Mouse (Mus musculus): Measurements from ENCODE around the gene Insl6.

Insl6 gene

DNA sequence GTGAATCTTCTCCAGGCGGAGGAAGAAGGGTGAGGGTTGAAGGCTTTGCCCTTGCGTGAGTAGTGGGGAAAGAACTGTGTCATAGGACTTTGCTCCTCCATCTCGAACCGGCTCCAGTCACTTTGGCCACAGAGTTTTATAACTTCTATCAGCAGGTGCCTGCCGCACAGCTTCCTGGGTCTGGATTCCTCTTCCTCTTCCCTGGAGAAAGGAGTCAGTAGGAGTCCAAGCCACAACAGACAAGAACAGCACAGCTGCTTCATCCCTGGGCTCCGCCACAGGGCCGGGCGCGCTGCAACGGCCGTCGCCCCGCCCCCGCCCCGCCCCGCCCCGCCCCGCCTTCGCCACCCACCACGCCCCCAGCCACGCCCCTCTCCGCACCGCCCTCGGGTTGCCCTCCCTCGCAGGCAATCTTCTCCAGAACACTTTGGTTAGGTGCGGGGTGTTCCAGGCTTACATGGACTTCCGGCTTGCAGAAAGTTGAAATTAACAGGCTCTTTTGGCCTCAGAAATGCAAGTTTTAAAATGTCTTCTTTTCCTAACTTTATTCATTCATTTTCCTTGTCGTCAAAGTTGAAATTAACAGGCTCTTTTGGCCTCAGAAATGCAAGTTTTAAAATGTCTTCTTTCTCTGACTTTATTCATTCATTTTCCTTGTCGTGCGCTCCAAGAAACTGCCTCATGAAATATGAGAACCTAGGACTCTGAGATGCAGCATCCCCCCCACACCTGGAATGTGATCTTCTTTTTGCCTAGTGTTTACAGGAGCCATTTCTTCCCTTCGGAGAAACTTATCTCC, at the start of gene Insl6:
TSS of gene Insl6 (minus strand) at position 304 of the 799 bp plus-strand sequence.
- ATAC-seq (ENCODE audit: insufficient number of reproducible peaks, low FRiP score, low TSS enrichment), result no peak

DNA sequence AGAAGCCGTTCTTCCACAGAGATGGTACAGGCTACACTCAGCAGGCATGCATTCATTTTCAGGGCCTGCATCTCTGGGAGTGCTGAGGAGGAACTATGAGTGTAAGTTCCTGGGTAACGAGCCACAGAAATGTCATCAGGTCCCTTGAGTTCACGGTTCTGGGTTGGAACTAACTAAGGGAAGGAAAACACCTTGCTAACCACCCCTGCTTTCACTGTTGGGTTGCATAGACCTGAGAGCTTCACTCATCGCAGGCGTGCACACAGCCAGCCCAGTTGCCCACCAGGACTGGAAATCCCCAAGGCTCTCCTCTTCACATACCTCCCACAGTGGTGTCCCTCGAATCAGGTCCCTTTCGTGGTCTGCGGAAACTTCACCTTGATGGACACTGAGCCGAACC, 49.8 kb upstream of the Insl6 start:
- no peak for ATAC-seq (ENCODE audit: insufficient number of reproducible peaks, low FRiP score, low TSS enrichment)

DNA sequence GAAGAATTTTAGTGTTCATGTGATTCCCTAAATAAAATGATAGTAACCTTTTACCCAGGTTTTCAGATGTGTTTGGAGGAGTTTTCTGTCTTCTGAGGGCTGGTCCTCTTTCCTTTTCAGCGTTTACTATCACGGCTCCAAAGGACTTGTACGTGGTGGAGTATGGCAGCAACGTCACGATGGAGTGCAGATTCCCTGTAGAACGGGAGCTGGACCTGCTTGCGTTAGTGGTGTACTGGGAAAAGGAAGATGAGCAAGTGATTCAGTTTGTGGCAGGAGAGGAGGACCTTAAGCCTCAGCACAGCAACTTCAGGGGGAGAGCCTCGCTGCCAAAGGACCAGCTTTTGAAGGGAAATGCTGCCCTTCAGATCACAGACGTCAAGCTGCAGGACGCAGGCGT, 48.3 kb upstream of the Insl6 start:
- no peak for ATAC-seq (ENCODE audit: insufficient number of reproducible peaks, low FRiP score, low TSS enrichment)

DNA sequence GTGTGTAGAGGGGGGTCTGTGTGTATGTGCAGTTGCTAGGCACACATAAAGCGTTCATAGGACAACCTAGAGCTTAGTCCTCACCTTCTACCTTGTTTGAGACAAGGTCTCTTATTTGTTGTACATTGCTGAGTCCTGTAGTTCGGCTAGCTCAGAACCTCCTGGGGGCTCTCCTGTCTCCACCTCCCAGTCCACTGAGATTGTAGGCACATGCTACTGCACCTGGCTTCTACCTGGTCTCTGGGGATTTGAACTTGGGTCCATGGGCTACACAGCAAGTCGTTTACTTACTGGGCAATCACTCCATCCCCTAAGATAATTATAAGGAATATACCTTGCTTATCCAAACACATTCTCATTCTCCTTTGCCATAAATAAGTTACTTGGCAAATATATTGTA, 47.5 kb upstream of the Insl6 start:
- ATAC-seq (ENCODE audit: insufficient number of reproducible peaks, low FRiP score, low TSS enrichment), result no peak

DNA sequence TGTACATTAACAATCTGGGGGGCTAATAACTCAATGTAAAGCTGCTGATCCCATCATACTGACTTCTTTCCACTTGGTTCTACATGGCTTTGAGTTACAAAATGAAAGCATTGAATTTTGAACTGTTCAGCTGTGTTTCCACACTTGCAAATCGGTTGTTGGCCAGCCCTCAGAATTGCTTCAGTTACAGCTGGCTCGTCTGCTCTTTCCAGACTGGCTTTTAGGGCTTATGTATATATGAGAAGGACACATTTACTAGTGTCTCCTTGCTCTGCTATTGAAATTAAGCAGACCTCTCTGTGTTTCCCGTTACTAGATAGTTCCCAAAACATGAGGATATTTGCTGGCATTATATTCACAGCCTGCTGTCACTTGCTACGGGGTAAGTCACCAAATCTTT, 47.0 kb upstream of the Insl6 start:
- no peak for ATAC-seq (ENCODE audit: insufficient number of reproducible peaks, low FRiP score, low TSS enrichment)

DNA sequence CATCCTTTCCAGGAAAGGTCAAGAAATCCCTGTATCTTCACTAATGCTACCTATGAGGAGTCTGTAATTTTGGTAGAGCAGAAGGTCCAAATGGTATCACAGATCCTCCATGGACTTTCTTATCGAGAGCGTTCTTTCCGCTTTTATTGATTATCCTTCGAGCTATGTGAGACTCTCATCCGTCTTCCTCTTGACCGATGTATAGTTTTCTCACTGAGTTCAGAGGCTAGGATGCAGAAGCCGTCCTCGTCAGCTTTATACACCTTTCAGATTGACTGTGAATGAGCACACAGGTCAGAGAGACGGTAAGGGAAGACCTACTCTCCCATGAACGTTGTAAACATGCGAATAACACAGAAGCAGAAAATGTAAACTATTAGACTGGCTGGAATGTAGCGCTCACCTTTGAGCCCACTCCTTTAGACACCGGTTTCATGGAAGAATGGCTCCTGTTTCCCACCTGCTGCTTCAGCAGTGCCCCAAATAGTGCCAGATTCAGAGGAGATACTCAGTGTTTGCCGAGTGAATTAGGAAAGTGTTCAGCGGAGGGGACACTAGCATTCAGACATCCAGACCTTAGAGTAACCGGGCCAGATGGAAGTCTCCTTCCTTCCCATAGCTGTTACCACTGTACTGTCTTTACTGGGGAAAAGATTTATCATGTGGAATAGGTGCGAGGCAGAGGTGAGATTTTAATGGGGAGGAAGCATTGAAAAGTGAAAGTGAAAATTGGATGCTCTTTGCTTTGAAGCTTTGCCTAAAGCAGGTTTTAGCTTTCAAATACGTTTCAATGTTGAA, 46.3 kb upstream of the Insl6 start:
- no peak for ATAC-seq (ENCODE audit: insufficient number of reproducible peaks, low FRiP score, low TSS enrichment)

DNA sequence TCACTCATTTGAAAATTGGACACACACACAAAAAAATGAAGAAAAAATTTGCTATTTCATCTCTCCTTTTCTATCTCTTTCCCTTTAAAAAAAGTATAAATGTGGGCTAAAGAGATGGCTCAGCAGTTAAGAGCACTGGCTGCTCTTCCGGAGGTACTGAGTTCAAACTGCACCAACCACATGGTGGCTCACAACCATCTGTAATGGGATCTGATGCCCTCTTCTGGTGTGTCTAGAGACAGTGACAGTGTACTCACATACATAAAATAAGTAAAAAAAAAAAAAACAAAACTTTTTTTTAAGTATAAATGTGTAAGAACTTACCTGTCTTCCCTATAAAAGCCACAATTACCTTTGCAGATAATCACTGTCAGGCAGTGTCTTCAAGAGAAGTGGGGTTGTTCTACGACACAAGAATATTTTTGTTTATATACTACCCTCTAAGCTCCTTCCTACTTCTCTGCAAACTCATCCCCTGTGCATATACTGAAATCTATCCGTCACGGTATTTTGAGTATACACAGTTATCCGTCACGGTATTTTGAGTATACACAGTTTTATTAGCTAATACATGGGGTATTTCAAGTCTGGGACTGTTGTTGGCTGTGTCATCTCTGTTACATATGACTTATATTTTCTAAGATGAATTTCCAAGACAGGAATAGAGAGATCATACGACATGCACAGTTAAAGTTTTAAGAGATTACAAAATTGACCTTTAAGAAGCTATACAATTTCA, 45.6 kb upstream of the Insl6 start:
- no peak for ATAC-seq (ENCODE audit: insufficient number of reproducible peaks, low FRiP score, low TSS enrichment)

DNA sequence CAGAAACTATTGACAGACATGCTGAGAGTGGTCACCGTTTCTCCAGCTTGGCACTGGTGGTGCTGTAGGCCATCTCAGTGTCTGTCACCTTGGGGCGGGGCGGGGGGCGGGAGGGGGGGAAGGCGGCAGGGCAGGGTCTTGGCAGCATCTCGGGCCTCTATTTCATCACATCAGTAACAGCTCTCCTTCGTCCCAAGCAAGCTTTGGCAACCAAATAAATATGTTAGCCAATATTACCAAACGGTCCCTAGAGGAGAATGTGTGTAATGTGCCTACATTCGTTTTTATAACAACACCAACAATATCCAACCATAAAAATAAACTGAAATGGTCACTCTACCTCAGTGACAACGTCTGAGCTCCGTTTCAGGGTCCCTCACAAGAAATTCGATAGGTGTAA, 45.0 kb upstream of the Insl6 start:
- ATAC-seq (ENCODE audit: insufficient number of reproducible peaks, low FRiP score, low TSS enrichment), result no peak

DNA sequence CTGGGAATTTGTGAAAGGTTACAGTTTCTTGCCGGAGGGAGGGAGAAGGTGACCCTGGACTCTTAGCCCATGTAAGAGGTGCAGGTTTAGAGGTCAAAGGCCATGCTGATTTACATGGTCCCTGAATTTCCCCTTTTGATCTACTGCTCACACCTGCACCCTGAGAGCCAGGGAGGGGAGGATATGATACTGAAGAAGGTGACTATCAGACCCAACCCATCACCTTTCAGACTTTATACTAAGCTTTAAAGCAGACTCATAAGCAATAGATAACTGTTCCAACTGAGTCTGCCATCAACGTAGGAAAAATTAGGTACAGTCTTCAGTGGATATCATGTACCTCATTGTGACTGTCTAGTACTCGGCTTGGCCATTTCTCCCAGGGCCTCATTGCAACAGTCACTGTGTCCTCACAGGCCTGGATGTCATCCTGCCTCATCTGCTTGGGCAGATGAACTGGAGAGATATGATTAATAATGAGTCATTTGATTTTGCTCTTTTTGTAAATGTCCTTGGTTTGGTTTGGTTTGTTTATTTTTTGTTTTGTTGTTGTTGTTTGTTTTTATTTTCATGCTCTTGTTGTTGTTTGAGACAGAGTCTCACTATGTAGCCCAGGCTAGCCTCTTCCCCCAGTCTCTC, 43.6 kb upstream of the Insl6 start:
- ATAC-seq (ENCODE audit: insufficient number of reproducible peaks, low FRiP score, low TSS enrichment), result no peak

DNA sequence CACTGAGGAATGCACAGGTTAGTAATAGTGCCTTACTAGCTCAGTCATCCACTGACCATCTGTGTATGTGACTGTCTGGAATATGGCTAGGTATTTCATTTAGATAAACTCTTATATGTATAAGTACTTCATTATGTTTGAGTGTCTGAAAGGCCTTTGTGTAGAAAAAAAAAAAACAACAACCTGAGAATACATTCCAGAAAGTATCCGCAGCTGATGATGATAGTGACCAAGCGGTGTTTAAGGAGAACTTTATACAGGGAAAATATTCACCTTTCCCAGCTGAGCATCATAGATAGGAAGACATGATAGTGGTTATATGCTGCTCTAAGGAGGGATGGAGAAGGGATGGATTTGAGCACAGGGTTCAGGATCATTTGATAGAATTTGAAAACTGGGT, 42.9 kb upstream of the Insl6 start:
- no peak for ATAC-seq (ENCODE audit: insufficient number of reproducible peaks, low FRiP score, low TSS enrichment)

DNA sequence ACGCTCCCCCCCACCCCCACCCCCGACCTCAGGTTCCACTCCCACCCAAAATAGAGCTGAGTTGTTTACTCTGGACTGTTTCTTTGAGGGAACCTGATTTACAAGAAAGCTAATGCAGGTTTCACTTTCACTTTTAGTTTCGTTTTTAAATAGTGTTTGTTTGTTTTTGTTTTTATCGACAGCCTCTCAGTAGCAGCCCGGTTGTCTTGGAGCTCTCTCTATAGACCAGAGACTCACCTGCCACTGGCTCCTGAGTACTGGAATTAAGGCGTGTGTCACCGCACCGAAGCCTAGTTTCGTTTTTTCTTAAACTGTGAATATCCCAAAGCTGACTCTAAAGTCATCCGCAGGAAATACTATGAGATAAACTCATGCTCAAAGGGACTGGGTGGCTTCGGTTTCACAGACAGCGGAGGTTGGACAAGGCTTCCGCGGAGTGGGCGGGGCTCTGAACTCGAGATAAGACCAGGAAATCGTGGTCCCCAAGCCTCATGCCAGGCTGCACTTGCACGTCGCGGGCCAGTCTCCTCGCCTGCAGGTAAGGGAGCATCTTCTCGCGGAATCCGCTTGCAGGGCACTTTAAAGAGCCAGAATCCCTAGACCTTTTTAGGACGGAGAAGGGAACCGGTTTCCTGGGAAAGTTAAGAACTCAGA, 41.9 kb upstream of the Insl6 start, which contains the start of the genes Plgrkt and Cd274:
TSS of gene Plgrkt (minus strand) at position 422 of the 654 bp plus-strand sequence.
TSS of gene Cd274 (plus strand) at position 487 of the 654 bp plus-strand sequence.
- peak; percentile 85 for ATAC-seq (ENCODE audit: insufficient number of reproducible peaks, low FRiP score, low TSS enrichment)

DNA sequence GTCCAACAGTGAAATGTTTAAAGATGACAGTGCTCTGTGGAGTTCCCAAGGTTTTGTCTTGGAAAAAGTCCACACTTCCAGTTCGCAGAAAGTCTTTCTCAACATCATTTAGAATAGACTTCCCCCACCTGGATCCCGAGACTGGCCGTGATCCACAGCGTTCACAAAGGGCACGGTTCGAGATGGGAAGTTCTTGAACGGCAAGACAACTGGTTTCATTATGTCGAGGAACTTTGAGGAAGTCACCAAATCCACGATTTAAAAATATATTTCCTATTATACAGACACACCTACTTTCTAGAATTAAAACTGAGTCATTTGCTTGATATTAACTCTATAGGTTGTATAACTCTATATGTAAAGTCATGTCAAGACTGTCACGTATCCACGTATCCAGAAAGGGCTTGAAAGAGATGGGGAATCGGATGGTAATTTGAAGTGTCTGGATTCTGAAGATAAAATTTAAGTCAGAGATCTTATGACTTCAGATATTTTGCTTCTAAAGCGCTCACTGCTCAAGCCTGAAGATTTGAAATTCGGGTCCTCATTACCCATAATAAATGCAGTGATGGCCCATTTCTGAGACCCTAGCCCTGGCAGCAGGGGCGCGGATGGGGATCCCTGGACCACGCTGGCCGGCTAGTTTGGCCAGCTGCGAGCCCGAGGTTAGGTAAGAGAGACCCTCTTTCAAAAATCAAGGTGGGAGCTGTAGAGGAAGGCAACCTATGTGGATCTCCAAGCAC, 41.2 kb upstream of the Insl6 start:
- no peak for ATAC-seq (ENCODE audit: insufficient number of reproducible peaks, low FRiP score, low TSS enrichment)

DNA sequence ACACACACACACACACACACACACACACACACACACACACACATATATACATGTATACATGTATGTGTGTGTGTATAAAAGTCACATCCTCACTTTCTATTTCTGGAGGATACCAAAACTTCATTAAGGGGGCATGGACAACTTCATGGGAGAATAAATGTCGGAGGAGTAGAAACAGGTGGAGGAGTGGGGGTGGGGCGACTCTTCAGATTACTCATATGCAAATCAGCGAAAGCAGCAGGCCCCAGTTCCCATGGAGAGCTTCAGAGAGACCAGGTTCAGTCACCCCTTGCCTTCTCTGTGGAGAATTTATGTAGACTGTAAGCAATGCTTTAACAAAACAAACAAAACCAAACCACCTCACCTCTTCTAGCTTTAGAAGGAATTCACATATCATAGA, 39.9 kb upstream of the Insl6 start:
- no peak for ATAC-seq (ENCODE audit: insufficient number of reproducible peaks, low FRiP score, low TSS enrichment)

DNA sequence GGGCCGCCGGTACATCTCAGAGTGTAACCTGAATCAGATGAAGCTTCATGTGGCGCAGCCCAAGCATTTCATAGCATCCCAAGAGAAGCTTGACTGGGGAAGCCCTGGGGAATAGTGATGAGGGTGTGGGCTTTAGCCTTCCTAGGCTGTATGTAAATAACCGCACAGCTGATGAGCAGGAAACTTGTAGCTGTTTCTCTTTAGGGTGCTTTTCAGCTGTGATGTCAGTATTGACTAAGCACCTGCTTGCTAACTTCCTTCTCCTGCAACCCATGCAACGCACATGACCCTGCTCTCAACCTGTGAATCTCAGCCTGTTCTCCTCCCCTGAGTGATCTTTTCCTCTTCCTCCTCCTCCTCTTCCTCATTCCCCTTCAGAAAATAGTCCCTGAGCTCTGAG, 38.9 kb upstream of the Insl6 start:
- ATAC-seq (ENCODE audit: insufficient number of reproducible peaks, low FRiP score, low TSS enrichment), result no peak

DNA sequence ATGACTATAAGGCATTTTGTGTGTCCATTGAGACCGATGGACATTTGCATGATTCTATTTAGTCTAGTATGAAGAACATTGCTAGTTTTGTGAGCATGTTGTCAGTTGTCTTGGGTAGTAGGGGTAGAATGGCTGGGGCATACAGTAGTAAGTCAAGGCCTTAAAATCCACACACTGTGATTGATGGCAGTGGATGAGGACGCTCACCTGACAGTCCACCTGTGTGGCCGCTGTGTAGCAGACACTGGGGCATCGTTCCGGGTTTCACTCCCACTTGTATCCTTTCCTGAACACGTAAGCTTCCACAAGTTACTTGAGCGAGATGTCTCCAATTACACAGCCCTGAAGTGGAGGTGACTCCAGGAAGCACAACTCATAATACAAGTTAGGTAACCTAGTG, 38.4 kb upstream of the Insl6 start:
- ATAC-seq (ENCODE audit: insufficient number of reproducible peaks, low FRiP score, low TSS enrichment), result no peak

DNA sequence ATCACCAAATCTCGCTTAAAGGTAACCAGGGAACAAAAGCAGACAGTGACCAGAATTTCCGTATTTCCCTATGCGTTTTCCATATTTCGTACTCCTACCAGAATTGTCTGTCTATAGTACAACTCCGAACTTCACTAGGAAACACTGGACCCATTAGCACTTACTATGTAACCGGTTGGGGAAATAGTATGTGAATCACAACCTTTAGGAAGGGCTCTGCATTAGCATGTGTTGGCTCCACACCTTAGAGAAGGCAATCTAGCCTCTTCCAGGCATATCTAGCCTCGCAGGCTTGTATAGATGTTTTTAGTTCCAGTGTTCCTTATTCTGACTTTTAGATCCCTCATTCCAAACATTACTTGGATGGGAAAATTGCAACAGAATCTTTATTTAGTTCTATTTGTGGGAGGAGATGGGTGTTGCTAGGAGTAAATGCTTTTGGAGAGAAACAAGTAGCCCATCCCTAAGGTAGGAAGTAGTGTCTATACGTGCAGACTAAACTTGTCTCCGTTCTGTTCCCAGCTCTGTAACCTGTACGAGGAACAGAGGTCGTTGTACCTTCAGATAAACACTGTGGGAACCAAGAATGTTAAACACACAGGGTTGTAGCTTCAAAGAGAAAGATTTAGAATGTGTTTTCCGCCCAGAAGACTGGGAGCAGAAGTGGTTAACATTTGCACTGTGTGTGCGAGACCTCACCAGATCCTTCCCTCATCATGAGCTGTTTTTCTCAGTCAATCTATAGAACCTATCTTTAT, 37.2 kb upstream of the Insl6 start:
- ATAC-seq (ENCODE audit: insufficient number of reproducible peaks, low FRiP score, low TSS enrichment), result peak; percentile 11; the same call in 1 of the 2 replicates

DNA sequence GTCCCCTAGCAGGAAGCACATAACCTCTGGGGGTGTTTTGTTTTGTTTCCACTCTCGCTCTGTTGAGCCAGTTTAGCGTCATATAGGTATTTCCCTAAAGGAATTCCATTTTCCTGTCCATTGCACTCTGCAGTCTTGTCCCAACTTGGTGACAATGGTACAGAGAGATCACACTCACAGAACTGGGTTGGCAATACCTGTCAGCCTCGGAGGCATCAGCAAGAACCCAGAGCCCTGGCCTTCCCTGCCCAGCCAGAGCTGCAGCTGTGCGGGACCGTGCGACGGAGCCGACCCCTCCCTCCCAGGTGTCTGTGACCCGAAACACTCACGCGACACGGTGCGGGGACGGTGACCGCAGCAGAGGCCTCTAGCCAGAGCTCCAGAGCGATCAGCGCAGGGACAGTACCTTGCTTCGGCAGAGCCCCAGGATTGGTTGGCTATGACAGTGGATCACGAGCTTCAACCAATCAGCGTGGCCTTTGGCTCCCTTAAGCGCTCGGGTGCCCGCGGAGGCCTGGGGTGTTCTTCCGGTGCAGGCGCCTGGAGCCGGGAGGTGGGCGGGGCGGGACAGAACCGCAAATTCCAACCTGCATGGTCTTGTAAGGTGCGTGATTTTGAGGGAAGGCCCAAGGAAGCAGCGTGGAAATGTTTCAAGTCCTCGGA, 36.4 kb upstream of the Insl6 start:
- peak; percentile 100 for ATAC-seq (ENCODE audit: insufficient number of reproducible peaks, low FRiP score, low TSS enrichment)

DNA sequence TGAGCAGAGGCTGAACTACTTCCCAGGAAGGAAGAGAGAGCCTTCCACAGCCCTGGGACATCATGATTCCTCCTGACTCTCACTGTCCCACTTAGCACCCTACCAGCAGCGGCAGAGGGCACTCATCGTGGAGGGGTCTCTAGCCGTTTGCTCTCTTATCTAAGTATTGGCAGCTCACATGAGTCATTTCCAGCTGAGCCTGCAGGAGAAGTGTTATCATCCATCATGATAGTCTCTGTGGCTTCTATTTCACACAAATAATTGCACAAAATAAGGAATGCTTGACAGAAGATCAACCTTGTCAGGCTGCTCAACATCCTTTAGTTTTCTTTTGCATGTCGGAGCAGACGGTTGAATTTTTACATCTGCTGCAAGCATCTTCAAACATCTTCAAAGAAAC, 35.1 kb upstream of the Insl6 start:
- no peak for ATAC-seq (ENCODE audit: insufficient number of reproducible peaks, low FRiP score, low TSS enrichment)

Data from cerebellum, adult (tissue).